Mouse (Mus musculus): Measurements from ENCODE around the gene Dll3.

DNA sequence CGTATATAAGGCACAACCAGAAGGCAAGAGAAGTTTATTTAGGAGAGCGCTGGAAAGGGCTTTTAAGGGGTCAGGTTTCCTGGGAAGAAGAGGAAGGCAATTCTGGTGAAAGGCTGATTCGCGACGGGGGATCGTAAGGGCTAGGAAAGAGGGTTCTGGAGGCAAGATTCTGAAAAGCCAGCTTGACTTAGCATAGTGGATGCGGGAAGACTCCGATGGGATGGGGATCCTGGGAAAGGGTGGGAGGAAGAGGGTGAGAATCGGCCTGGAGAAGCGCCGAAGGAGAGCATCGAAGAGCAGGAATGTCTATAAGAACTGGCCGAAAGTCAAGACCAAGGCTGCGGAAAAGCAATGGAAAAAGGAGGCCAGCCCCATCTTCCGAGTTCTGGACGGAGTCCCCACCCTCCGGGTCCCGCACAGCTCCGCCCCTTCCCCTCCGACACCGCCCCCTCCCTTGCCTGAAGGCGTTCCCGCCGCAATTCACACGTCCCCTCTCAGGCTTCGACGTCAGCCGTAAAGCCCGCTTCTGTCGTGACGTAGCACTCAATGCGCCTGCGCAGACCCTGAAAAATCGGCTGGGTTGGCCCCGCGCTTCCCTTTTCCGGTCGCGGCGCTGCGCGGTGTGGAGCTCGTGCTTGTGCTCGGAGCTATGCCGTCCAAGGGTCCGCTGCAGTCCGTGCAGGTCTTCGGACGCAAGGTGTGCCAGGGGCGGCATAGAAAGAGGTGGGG lies 48.3 kb upstream of the Dll3 start, which contains the start of gene Rps16:
- TF ChIP-seq GATA1 (IDR thresholded peaks at IDR 0.05; ENCODE audit: low read length): no peak
- no peak for TF ChIP-seq TAL1 (IDR thresholded peaks at IDR 0.05; ENCODE audit: low read length)

Data from erythroblast, embryonic 14.5 days (primary cell).